Mouse (Mus musculus) ovary, postnatal 36 days (tissue): Measurements from ENCODE around the gene Dirc2.
A peak's percentile ranks its signal among the peaks of the same experiment; 100 is the strongest.

Experiments used
- DNase-seq: peaks from one replicate; pipeline ENCODE4 v3.0.0; 2022; ENCODE audit warnings: low spot score, mixed read lengths

The Dirc2 gene

GRCm38 (mm10) chr16:35772598-35772997 is 3.4 kb upstream of the Dirc2 start:
- DNase-seq = no peak

GRCm38 (mm10) chr16:35771606-35772005 is 2.5 kb upstream of the Dirc2 start:
- no peak for DNase-seq

DNA sequence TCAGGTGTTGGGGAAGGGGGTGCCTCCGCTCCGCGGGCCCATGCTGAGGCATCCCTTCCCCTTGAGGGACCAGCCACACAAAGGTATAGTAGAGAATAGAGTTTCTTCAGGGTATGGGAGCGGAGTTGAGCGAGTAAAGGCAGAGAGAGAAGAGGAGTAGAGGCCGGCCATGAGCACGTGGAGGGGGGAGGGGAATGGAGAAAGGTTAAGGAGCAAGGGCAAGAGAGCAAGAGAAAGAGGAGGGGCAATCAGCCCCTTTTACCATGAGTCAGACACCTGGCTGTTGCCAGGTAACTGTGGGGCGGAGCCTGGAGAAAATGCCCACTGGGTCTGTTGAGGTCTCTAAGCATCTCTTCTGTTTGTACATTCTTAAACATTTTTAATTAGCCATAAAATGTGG is 2.0 kb upstream of the Dirc2 start:
- no peak for DNase-seq

DNA sequence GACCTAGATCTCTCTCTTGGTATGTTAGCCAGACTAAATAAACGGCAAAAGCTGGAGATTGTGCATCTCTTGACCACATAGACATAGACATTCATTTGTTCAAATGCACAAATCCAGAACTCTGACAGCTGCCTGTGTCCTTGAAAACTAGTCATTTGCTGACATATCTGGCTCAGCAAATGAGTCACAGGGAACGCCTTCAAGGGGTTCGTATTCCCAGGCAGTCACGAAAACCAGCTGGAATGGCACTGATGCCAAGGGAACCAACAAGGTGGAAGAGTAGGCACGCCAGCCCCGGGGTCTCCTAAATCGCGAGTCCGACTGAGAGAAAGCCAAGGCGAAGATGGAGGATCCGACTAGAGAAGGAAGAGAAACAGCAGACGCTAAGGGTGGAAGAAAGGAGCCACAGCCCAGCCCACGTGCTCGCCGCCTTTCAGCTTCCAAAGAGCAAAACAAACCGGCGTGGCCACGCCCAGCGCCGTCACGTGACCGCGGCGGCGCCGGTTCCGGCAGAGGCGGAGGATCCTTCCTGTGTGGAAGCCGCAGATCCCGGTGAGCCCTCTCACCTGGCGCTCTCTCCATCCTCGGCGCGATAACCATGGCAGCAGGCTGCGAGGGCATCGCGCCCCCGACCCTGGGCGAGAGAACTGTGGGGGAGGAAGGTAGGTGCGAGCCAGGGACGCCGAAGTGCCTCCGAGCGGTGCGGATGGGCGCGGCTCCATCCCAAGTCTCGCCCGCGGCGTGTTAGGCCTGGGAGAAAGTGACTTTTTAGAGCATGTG is 912 bp upstream of the Dirc2 start, which contains the start of gene Hspbap1:
Hspbap1 (plus strand) TSS at position 498 of the 780 bp plus-strand sequence.
- DNase-seq = peak; percentile 90

GRCm38 (mm10) chr16:35768469-35768784 is 729 bp downstream of the Dirc2 start:
- no peak for DNase-seq

DNA sequence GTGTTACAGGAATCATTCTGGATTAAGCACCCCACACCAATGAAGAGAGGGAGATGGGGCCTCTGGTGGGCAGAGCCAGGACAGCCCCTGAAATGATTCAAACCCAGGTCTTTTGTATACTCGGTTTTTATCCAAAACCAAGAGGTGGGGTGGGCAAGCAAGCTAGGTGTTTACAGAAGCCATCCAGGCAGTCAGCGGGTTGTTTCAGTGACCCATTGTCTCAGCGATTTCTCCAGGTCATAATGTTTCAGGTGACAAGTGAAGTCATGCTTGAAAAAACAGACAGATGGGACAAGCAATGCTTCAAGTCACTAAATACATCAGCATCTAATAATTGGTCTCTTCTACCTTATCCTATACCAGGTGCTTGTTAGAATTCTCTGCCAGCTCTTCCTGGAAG is 2.8 kb downstream of the Dirc2 start:
- no peak for DNase-seq

- DNase-seq = no peak
These were observed 3.7 kb downstream of the Dirc2 start for GRCm38 (mm10) chr16:35765449-35765848.

- no peak for DNase-seq
These were observed 4.2 kb downstream of the Dirc2 start for GRCm38 (mm10) chr16:35764941-35765340.

- no peak for DNase-seq
These were observed 5.4 kb downstream of the Dirc2 start for GRCm38 (mm10) chr16:35763590-35764296.

DNA sequence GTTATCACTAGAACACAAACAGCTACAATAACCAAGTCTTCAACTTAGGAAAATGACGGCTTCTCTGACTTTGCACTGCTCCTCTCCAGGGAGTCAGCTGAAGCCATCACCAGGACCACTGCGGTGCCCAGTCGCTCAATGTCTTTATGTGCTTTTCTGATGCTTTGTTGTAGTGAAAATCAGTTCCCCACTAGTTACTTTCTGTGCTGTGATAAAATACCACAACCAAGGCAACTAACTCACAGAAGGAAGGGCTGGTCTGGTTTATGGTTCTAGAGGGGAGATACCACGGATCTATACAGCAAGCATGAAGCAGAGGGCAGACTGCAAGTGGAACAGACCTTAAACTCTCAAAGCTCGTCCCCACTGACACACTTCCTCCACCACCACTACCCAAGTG is 9.8 kb downstream of the Dirc2 start:
- DNase-seq = no peak

DNA sequence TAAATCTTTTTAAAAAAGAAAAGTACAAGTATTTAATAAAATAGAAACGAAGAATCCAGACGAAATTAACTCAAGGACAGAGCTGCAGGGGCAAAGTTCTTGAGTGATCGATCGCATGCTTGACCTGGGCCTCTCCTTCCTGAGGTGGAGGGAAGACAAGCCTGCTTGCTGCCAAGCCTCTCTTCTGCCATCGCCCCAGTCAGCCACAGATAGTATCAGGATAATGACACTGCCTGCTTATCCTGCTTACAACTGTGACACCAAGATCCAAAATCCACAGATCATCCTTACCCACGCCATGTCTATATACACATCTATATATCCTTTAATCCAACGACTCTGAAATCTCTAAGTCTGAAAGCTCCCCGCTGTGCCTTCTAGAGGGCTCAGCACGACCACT is 12.5 kb downstream of the Dirc2 start:
- DNase-seq = no peak

DNA sequence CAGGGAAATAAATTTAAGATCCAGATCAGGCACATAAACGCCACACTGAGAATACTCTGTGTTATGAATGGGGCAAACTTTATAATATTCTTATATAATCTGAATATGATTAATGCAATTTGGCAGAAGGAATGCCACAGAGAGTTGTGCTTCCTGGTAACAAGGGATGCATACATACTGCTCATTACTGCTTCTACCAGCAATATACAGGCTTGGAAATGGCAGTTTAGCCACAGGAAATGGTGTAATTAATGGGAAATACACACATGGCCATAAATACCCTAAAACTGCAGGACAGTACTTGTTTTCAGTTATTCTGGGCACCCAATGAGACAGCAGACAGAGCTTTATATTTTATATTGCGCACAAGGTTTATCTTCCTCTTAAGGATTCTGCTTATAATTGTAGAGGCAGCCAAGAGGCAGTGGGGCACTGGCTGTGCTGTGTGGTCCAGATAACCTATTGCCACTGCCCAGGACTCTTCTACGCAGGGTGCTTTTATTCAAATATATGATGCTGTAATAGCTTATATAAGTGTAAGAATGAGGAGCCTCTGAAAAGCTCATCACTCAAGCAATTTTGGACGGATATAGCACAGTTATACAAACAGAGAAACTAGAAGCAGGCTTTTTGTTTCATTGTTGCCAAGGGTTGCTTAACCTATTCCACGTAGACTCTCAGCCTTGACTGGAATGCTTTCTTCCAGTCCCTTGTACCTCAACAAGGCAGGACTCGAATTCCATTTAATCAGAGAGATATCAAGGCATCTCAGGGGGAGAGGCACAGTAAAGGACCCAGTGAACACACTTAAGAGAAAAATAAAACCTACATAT is 13.4 kb downstream of the Dirc2 start:
- DNase-seq = no peak

DNA sequence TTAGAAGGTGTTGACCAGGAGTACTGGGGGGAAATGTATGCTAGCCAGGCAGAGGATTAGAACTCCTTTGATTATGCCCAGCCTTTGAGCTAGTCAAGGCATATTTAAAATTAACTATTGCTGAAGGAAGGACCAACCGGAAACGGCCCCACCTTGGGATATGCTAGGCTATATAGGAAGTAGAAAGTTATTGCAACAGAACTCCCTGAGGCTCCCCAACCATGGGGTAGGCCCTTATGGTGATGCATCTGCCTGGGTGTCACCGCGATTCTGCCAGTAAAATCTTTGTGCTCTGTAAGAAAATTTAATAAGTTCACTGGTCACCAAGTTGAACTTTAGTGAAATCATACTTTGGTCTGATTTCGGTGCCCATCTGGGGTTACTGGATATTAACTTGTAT is 15.2 kb downstream of the Dirc2 start:
- no peak for DNase-seq

DNA sequence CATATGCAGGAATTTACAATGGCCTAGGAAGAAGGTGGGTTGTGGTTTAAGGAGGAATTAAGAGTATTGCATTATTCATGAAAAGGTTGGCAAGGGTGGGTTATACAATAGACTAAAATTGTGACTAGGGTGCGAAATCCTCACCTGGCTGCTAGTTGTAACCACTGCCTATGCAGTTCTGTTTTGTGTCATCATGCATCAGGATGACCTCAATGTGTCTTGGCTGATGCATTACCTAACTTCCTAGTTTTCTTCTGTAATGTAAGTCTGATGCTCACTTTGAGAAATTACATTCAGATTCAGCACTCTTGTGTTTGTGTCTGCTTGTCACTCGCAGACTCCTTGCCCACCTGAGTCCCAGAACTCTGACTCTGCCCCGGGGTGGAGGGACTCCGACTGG is 17.3 kb downstream of the Dirc2 start:
- no peak for DNase-seq

- DNase-seq = no peak
These were observed 19.8 kb downstream of the Dirc2 start for GRCm38 (mm10) chr16:35749385-35749784.

GRCm38 (mm10) chr16:35748237-35748603 is 20.9 kb downstream of the Dirc2 start:
- DNase-seq = no peak

DNA sequence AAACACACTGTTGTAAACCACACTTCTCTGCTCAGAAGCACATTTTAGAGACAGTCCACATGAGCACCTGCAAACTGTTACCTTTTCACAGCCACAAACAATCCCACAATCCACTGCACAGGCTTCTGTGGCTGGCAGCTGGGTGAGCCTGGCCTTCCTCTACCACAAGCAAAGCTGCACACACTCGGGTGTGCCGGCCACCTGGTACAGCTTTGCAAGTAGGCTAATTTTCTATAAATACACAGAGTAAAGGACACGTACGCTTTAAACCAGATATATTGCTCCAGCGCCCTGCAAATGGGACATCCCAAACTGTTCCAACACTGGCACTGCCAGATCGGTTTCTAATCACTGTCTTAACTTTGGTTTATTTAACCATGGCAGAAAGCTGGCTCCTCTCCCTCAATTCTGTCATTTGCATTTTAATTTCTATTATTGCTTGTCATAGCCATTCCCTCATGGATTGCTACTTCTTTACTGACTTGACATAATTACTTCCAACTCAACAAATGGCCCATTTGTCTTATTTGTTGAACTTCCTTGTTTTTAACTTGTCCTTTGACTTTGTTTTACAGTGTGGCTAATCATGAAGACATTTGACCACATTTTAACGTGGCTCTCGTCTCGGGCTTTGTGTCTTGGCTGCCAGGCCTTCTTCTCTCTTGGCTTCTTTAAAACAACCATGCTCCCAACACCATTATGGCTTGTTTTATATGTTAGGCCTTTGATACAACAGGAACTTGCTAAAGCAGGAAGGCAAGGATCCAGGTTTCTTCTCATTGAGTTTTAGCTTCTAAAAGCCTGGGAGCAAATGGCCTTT is 21.5 kb downstream of the Dirc2 start:
- no peak for DNase-seq

DNA sequence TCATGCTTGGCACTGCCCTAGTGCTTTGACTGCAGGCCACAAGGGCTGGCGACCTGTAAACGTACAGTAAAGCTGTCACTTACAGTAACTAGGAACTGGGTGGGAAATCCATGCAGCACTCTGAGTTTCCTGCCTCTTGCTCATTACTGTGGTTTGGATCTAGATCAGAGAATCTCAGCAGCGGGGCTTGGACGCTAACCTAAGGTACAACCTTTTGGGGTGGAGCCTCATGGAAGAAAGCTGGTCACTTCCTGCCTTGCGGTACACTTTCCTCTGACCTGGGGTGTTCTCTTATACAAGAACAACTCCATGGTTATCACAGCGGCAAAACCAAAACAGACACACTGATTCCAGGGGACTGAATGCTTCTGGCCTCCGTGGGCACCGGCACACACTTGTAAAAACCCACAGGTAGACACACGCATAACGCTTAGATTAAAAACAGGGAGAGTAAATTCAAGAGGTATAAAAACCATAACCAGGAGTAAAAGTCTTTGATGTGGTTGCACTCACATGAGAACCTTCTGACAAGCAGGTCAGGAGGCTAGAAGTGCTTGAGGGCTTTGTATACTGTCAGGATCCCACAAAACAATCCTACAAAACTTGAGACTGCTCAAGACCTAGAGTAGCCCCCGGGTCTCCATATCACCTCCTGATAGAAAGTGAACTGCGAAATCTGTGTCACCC is 26.8 kb downstream of the Dirc2 start:
- no peak for DNase-seq

- DNase-seq = no peak
These were observed 27.5 kb downstream of the Dirc2 start for GRCm38 (mm10) chr16:35741621-35742020.

GRCm38 (mm10) chr16:35740943-35741342 is 28.2 kb downstream of the Dirc2 start:
- DNase-seq = no peak

GRCm38 (mm10) chr16:35740357-35740756 is 28.8 kb downstream of the Dirc2 start:
- DNase-seq = no peak
